Mouse (Mus musculus) Patski (cell line): Measurements from ENCODE around the gene Commd3. TPM values are rescaled to one million over a fixed set of nuclear protein-coding genes. Genes with fewer than 3 reads are reported as not detected.

Source experiments
- ATAC-seq: fragments of 100-300 bp; one replicate; pipeline ENCODE4 v1.8.0; 2021
- CTCF ChIA-PET: fragments of 350-600 bp; sonication (Branson Sonifier 250); formaldehyde crosslinking; loops from one replicate; lab custom pipeline; 2022; ENCODE audit warnings: inconsistent platforms; lab: Charles Lee
- POLR2A ChIA-PET: fragments of 350-600 bp; sonication (Branson Sonifier 250); formaldehyde crosslinking; loops from one replicate; lab custom pipeline; 2022; ENCODE audit warnings: antibody characterized with exemption, inconsistent platforms; lab: Charles Lee
- DNase-seq: peaks from one replicate; pipeline ENCODE4 v3.0.0-alpha.2; 2011; ENCODE audit warnings: low read depth, low spot score
- H3K27me3 ChIP-seq: fragments of 371-371 bp; one replicate; pipeline ENCODE4 v1.5.1; 2021
- CTCF ChIP-seq: fragments of 100-300 bp; IDR thresholded peaks from one replicate; pipeline ENCODE4 v1.5.1; 2021
- in situ Hi-C: fragments of 300-500 bp; cut with MboI; formaldehyde crosslinking; loops from 3 replicates; pipeline ENCODE4 v1.11.1; 2018; ENCODE audit warnings: low pct_unique_long_range_greater_than_20kb, mixed read lengths
- polyA plus RNA-seq: library from polyadenylated mRNA; unstranded; gene quantifications from one replicate; pipeline ENCODE4 v1.2.3, GENCODE M21; 2021

The Commd3 gene
- polyA plus RNA-seq, 1 experiment from 2014 or later = 195 TPM

DNA sequence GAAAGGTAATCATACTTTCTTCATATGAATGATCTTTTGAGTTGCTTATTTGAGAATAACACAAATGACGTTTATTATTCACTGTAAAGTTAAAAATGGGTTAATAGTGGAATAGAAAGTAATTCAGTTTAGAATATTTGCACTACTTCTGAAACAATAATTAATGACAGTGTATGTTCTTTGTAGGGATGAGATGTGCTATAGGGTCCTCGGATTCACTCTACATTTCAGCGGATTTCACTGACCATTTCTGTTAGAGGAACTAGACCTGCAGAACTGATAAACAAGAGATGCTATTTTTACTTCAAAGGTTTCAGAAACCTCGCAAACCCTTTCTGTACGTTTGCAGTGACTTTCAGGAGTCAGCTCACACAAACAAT, 21.3 kb downstream of the Commd3 start:
- in situ Hi-C loops = no loop called here
- no peak for TF ChIP-seq CTCF
- POLR2A ChIA-PET = interaction anchor here (0.6 to 2.1 kb wide), 3 partner anchors 15 to 299 kb away, joined by 3 to 7 read pairs (median 3); no protein-coding TSS in a partner anchor
- DNase-seq (no peak), ATAC-seq (no peak)
- peaks cover 4% of the 10 kb centered on the region for H3K27me3 ChIP-seq
- CTCF ChIA-PET = no interaction called here

DNA sequence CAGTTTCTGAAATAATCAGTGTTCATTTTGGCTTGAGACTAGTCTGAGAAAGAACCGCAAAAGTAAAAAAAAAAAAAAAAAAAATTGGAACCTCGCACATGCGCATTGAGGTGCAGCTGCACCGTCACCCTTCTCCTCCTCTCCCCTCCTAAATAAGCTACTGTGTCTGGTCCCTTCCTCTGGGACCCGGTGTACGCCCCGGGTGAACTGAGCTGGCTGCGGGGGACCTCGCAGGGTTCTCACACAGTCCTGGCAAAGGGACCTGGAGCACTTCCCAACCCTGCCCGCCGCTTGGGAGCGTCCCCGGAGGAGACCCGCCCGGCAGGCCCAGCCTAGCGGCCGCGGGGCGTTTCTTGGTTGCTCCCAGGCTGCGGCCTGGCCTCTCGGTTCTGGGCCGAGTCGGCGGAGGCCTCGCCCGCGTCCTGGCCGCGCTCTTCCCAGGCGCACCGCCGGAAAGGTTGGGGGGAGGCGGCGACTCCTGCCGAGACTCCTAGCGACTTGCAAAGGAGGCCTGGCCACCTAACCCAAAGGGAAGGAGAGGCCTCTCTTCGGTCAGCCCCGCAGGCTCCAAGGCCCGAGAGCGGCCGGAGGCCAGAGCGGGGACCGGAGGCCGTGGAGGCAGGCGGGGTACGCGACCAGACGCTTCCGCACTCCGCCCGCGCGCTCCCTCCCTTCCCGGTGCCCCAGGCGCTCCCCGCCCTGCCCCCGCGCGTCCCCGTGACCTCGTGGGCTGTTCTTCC, 21.9 kb downstream of the Commd3 start, which contains the start of gene Spag6:
Gene Spag6, plus strand, starts transcription at position 162 of the 740 bp plus-strand sequence.
- CTCF ChIA-PET = no interaction called here
- ATAC-seq (peak; percentile 84), DNase-seq (peak; percentile 51)
- in situ Hi-C loops = no loop called here
- no peak for TF ChIP-seq CTCF
- POLR2A ChIA-PET = interaction anchor here (0.6 to 2.1 kb wide), 4 partner anchors 16 to 300 kb away, joined by 3 to 7 read pairs (median 3); no protein-coding TSS in a partner anchor
- peaks cover 4% of the 10 kb centered on the region for H3K27me3 ChIP-seq

DNA sequence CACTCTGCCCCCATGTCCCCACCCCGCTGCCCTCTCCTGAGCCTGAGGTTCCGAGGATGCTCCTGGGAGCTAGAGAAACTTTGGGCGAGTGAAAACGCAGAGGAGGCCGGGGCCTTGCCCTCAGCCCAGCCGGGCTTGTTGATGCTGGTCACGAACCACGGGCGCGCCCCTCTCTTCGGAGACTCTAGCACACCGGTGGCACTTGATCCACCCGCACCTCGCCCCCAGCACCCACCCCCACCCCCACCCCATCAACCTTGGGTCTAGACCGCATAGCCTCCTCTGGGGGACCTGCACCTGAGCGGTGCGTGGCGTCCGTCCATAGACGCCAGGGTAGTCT, 22.4 kb downstream of the Commd3 start:
- peaks cover 4% of the 10 kb centered on the region for H3K27me3 ChIP-seq
- POLR2A ChIA-PET = no interaction called here
- in situ Hi-C loops = no loop called here
- CTCF ChIA-PET = no interaction called here
- DNase-seq (no peak), ATAC-seq (peak; percentile 52)
- no peak for TF ChIP-seq CTCF

DNA sequence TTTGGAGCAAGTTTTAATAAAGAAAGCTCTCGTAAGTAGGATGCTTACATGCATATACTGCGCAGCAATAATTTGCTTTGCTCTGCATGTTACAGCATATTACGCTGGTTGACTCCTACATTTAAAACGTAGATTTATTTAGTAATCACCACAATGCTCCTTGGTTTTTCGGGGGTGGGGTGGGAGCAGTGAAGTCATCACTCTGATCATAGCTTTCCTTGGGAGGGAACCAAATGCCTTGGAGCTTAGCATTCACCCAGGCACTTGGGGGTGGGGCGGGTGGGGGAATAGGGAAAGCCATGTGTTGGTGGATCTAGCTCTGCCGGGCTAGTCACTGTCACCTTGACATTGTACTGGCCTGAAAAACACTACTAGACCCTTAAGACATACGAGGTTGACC, 23.0 kb downstream of the Commd3 start:
- ATAC-seq = no peak

GRCm38 (mm10) chr2:18695629-18696150, 23.5 kb downstream of the Commd3 start:
- TF ChIP-seq CTCF = no peak
- ChIA-PET CTCF (no interaction called here), POLR2A (interaction anchor here (0.6 to 1.6 kb wide), 2 partner anchors 11 kb away, joined by 5 to 7 read pairs; no protein-coding TSS in a partner anchor)
- ATAC-seq (no peak), DNase-seq (no peak)
- H3K27me3 ChIP-seq = peaks cover 4% of the 10 kb centered on the region
- in situ Hi-C loops = no loop called here

More for the DNA sequence above, 23.0 kb downstream of the Commd3 start:
- H3K27me3 ChIP-seq = peaks cover 4% of the 10 kb centered on the region
- no peak for DNase-seq
- in situ Hi-C loops = no loop called here
- ChIA-PET CTCF (no interaction called here), POLR2A (interaction anchor here (0.6 kb wide), 1 partner anchor 12 kb away, joined by 5 read pairs; no protein-coding TSS in a partner anchor)
- no peak for TF ChIP-seq CTCF

GRCm38 (mm10) chr2:18697591-18698244, 25.5 kb downstream of the Commd3 start:
- CTCF ChIA-PET = no interaction called here

GRCm38 (mm10) chr2:18698663-18699385, 26.6 kb downstream of the Commd3 start:
- DNase-seq (no peak), ATAC-seq (no peak)
- in situ Hi-C loops = no loop called here
- ChIA-PET CTCF (no interaction called here), POLR2A (no interaction called here)
- no peak for TF ChIP-seq CTCF
- H3K27me3 ChIP-seq = peaks cover 11% of the 10 kb centered on the region

More at GRCm38 (mm10) chr2:18697591-18698244, 25.5 kb downstream of the Commd3 start:
- no peak for TF ChIP-seq CTCF
- POLR2A ChIA-PET = no interaction called here
- ATAC-seq (no peak), DNase-seq (no peak)
- peaks cover 11% of the 10 kb centered on the region for H3K27me3 ChIP-seq
- in situ Hi-C loops = no loop called here

DNA sequence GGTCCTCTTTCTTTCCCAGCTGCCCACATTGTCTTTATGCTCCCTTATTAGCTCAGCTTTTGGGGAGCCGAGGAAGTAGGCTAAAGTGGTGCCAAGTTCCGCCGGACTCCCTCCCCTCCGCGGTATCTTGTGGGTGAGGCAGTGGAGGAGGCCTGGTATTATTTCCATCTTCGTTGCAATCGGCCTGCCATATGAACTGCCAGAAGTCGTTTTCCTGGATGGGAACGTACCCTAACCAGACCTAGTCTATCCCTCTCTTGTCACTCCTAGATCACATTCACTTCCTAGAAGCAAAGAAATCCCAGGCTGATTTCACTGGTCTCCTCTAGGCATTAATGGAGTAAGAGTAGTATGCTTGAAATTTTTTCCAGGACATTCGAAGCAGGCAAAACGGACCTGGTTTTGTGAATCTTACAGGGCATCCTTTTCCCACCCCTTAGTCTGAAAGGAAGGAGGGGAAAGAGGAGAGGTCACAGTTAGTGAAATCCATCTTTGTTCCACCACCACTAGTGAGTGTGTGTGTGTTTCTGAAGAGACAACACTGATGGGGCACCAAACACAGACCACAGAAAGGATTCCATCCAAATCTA, 27.3 kb downstream of the Commd3 start:
- TF ChIP-seq CTCF = no peak
- POLR2A ChIA-PET = no interaction called here
- H3K27me3 ChIP-seq = peaks cover 11% of the 10 kb centered on the region
- CTCF ChIA-PET = no interaction called here
- ATAC-seq (no peak), DNase-seq (no peak)
- in situ Hi-C loops = no loop called here

GRCm38 (mm10) chr2:18710356-18710755, 38.2 kb downstream of the Commd3 start:
- in situ Hi-C loops = no loop called here
- DNase-seq (no peak), ATAC-seq (no peak)
- TF ChIP-seq CTCF = no peak
- CTCF ChIA-PET = no interaction called here
- H3K27me3 ChIP-seq = no peaks in the 10 kb centered on the region
- POLR2A ChIA-PET = no interaction called here

DNA sequence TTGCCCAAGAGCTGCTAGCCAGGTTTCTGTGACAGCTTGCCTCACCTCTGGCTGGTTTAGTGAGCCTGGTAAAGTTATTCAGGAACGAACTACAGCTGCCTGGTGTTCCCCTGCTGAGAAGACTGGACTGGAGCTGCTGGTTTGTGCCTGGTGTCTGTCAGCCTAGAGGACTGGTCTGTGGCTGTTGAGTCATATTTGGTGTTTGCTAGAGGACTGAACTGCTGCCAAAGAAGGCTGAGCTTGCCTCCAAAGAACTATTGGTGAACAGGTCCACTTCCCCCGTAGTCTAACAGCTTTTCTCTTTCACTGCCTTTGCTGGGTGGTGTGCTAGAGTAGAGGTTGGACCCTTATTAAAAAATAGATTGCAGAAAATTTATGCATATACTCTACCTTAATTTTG, 40.9 kb downstream of the Commd3 start:
- no peaks in the 10 kb centered on the region for H3K27me3 ChIP-seq
- no peak for TF ChIP-seq CTCF
- ATAC-seq (no peak), DNase-seq (no peak)
- in situ Hi-C loops = no loop called here
- CTCF ChIA-PET = interaction anchor here (1.6 kb wide), 1 partner anchor 14 kb away, joined by 4 read pairs; no protein-coding TSS in a partner anchor
- POLR2A ChIA-PET = interaction anchor here (0.6 kb wide), 1 partner anchor 560 kb away, joined by 3 read pairs; no protein-coding TSS in a partner anchor
